Mouse (Mus musculus) MEL (cell line): ENCODE results near the gene Zfp64. TPM values are rescaled to one million over a fixed set of nuclear protein-coding genes. Genes with fewer than 3 reads are reported as not detected.

Experiments
- DNase-seq: peaks from one replicate; pipeline ENCODE4 v3.0.0; 2011; ENCODE audit warnings: low read depth, low spot score
- H3K27ac ChIP-seq: 2 replicates; pipeline ENCODE4 v1.5.1; 2012; ENCODE audit warnings: low read depth, mild to moderate bottlenecking, control low read depth, low read length, moderate library complexity; ENCODE audit not compliant: control insufficient read depth
- H3K27me3 ChIP-seq, 2 experiments: fragments of 150-350 bp in 1 of 2; sonication (generic) in 1 of 2; 2 replicates each; pipeline ENCODE4 v1.6.1; 2012; ENCODE audit warnings: low read length in 2 of 2, mild to moderate bottlenecking in 2 of 2, improper control_type of control experiment in 1 of 2, moderate library complexity in 1 of 2; ENCODE audit not compliant: insufficient read depth in 2 of 2, control insufficient read depth in 1 of 2
- H3K36me3 ChIP-seq, 2 experiments: 2 replicates each; pipeline ENCODE4 v1.6.1; 2012 to 2014; ENCODE audit warnings: low read length in 2 of 2, improper control_type of control experiment in 1 of 2, inconsistent platforms in 1 of 2, mild to moderate bottlenecking in 1 of 2; ENCODE audit not compliant: insufficient read depth in 2 of 2, control insufficient read depth in 1 of 2
- H3K4me1 ChIP-seq, 2 experiments: fragments of 150-350 bp in 1 of 2; sonication (generic) in 1 of 2; 2 replicates each; pipeline ENCODE4 v1.6.1; 2012; ENCODE audit warnings: low read length in 2 of 2, improper control_type of control experiment in 1 of 2, mild to moderate bottlenecking in 1 of 2; ENCODE audit not compliant: insufficient read depth in 2 of 2, control insufficient read depth in 1 of 2
- H3K4me3 ChIP-seq, 2 experiments: fragments of 150-350 bp in 1 of 2; sonication (generic) in 1 of 2; 2 replicates each; pipeline ENCODE4 v1.5.1; 2012; ENCODE audit warnings: low read depth in 2 of 2, low read length in 2 of 2, mild to moderate bottlenecking in 2 of 2, moderate library complexity in 2 of 2, control low read depth in 1 of 2, improper control_type of control experiment in 1 of 2; ENCODE audit not compliant: control insufficient read depth in 1 of 2, insufficient read depth in 1 of 2
- H3K79me2 ChIP-seq: 2 replicates; pipeline ENCODE4 v1.6.1; 2012; ENCODE audit warnings: mild to moderate bottlenecking, low read length, moderate library complexity; ENCODE audit not compliant: control insufficient read depth, poor library complexity, insufficient read depth
- H3K9ac ChIP-seq: 2 replicates; pipeline ENCODE4 v1.6.1; 2012; ENCODE audit warnings: low read depth, mild to moderate bottlenecking, control low read depth, low read length, moderate library complexity; ENCODE audit not compliant: control insufficient read depth, poor library complexity, severe bottlenecking
- H3K9me3 ChIP-seq: fragments of 150-350 bp; sonication (generic); replicated peaks from 2 replicates; pipeline ENCODE4 v1.6.1; 2012; ENCODE audit warnings: mild to moderate bottlenecking, low read length, improper control_type of control experiment, moderate library complexity; ENCODE audit not compliant: insufficient read depth
- CTCF ChIP-seq, 3 experiments: IDR thresholded peaks in 2 of 3; conservative IDR thresholded peaks in 1 of 3; 2 replicates each; pipeline ENCODE4 v1.5.1; 2011 to 2012; ENCODE audit warnings: low read length in 3 of 3, low read depth in 2 of 3, mild to moderate bottlenecking in 2 of 3, improper control_type of control experiment in 1 of 3, inconsistent platforms in 1 of 3, mixed read lengths in 1 of 3, moderate library complexity in 1 of 3; ENCODE audit not compliant: control insufficient read depth in 1 of 3, insufficient read depth in 1 of 3, poor library complexity in 1 of 3, severe bottlenecking in 1 of 3
- E2F4 ChIP-seq: IDR thresholded peaks from 2 replicates; pipeline ENCODE4 v1.6.1; 2011; ENCODE audit warnings: low read depth, low read length, improper control_type of control experiment, borderline replicate concordance
- ELF1 ChIP-seq: IDR thresholded peaks from 2 replicates; pipeline ENCODE4 v1.6.1; 2014; ENCODE audit warnings: low read depth, mild to moderate bottlenecking, inconsistent platforms, low read length, improper control_type of control experiment, moderate library complexity
- EP300 ChIP-seq, 2 experiments: IDR thresholded peaks; 2 replicates each; pipeline ENCODE4 v1.6.1; 2011; ENCODE audit warnings: improper control_type of control experiment in 2 of 2, low read length in 2 of 2, low read depth in 1 of 2, mild to moderate bottlenecking in 1 of 2
- GABPA ChIP-seq: IDR thresholded peaks from 2 replicates; pipeline ENCODE4 v1.6.1; 2012; ENCODE audit warnings: low read depth, mild to moderate bottlenecking, inconsistent platforms, low read length, improper control_type of control experiment, moderate library complexity
- JUND ChIP-seq: IDR thresholded peaks from 2 replicates; pipeline ENCODE4 v1.6.1; 2011; ENCODE audit warnings: low read depth, mild to moderate bottlenecking, improper control_type of control experiment, low read length
- MAZ ChIP-seq: IDR thresholded peaks from 2 replicates; pipeline ENCODE4 v1.6.1; 2012; ENCODE audit warnings: low read depth, mild to moderate bottlenecking, inconsistent platforms, low read length, improper control_type of control experiment
- MEF2A ChIP-seq: IDR thresholded peaks from 2 replicates; pipeline ENCODE4 v1.6.1; 2014; ENCODE audit warnings: low read depth, mild to moderate bottlenecking, inconsistent platforms, low read length, improper control_type of control experiment; ENCODE audit not compliant: poor library complexity, insufficient replicate concordance, severe bottlenecking; ENCODE audit errors: extremely low read depth
- MXI1 ChIP-seq: IDR thresholded peaks from 2 replicates; pipeline ENCODE4 v1.6.1; 2011; ENCODE audit warnings: mild to moderate bottlenecking, low read depth, low read length, improper control_type of control experiment
- MYB ChIP-seq: IDR thresholded peaks from 2 replicates; pipeline ENCODE4 v1.6.1; 2011; ENCODE audit warnings: mild to moderate bottlenecking, low read depth, low read length, improper control_type of control experiment
- POLR2A ChIP-seq, 2 experiments: IDR thresholded peaks; 2 replicates each; pipeline ENCODE4 v1.6.1; 2011 to 2012; ENCODE audit warnings: low read length in 2 of 2, mild to moderate bottlenecking in 2 of 2, control low read depth in 1 of 2, improper control_type of control experiment in 1 of 2, low read depth in 1 of 2, moderate library complexity in 1 of 2; ENCODE audit not compliant: control insufficient read depth in 1 of 2, insufficient read depth in 1 of 2, poor library complexity in 1 of 2
- RCOR1 ChIP-seq: IDR thresholded peaks from 2 replicates; pipeline ENCODE4 v1.6.1; 2012; ENCODE audit warnings: low read depth, mild to moderate bottlenecking, inconsistent platforms, low read length, improper control_type of control experiment
- SIN3A ChIP-seq: IDR thresholded peaks from 2 replicates; pipeline ENCODE4 v1.6.1; 2012; ENCODE audit warnings: low read length, improper control_type of control experiment, inconsistent platforms
- SMC3 ChIP-seq: IDR thresholded peaks from 2 replicates; pipeline ENCODE4 v1.6.1; 2011; ENCODE audit warnings: low read depth, low read length, improper control_type of control experiment
- TAL1 ChIP-seq: IDR thresholded peaks from 2 replicates; pipeline ENCODE4 v1.6.1; 2012; ENCODE audit warnings: mild to moderate bottlenecking, inconsistent platforms, low read length, moderate library complexity, mixed read lengths
- TBP ChIP-seq: IDR thresholded peaks from 2 replicates; pipeline ENCODE4 v1.8.0; 2011; ENCODE audit warnings: low read depth, low read length, improper control_type of control experiment
- TCF12 ChIP-seq: IDR thresholded peaks from 2 replicates; pipeline ENCODE4 v1.6.1; 2014; ENCODE audit warnings: low read depth, mild to moderate bottlenecking, inconsistent platforms, low read length, improper control_type of control experiment, moderate library complexity
- USF1 ChIP-seq: IDR thresholded peaks from 2 replicates; pipeline ENCODE4 v1.6.1; 2014; ENCODE audit warnings: low read depth, mild to moderate bottlenecking, inconsistent platforms, low read length, improper control_type of control experiment, moderate library complexity
- ZKSCAN1 ChIP-seq: IDR thresholded peaks from 2 replicates; pipeline ENCODE4 v1.6.1; 2012; ENCODE audit warnings: low read depth, mild to moderate bottlenecking, inconsistent platforms, low read length, improper control_type of control experiment, moderate library complexity
- ZNF384 ChIP-seq: IDR thresholded peaks from 2 replicates; pipeline ENCODE4 v1.6.1; 2012; ENCODE audit warnings: low read depth, mild to moderate bottlenecking, inconsistent platforms, low read length, improper control_type of control experiment
- polyA plus RNA-seq, 2 experiments: library from polyadenylated mRNA; stranded (reverse) in 1 of 2; unstranded in 1 of 2; fragments of >175 nt in 1 of 2; fragments of >200 nt in 1 of 2; gene quantifications; 2 replicates each; pipeline versions ENCODE4 v1.2.1 to v1.2.4; 2012; ENCODE audit warnings: low replicate concordance in 2 of 2, low read depth in 1 of 2; ENCODE audit not compliant: insufficient read length in 2 of 2, insufficient read depth in 1 of 2, missing spikeins in 1 of 2
- total RNA-seq: library from RNA; depleted of rRNA; stranded (reverse); fragments of 300-350 nt; gene quantifications from 2 replicates; pipeline ENCODE4 v1.2.3, GENCODE M21; 2012

Gene Zfp64
- total and polyA plus RNA-seq, 3 experiments = 22.4 to 35.8 TPM; not detected in 1

- DNase-seq = peak; percentile 57
- H3K27me3 ChIP-seq = no peaks in the 10 kb centered on the region
- H3K36me3 ChIP-seq = no peaks in the 10 kb centered on the region
- H3K9me3 ChIP-seq = no peaks in the 10 kb centered on the region
- TF ChIP-seq JUND = no peak
- TF ChIP-seq CTCF (IDR thresholded peaks at IDR 0.05 in 2 of 3, conservative IDR thresholded peaks at IDR 0.05 in 1 of 3; ENCODE audit: control insufficient read depth in 1 of 3, insufficient read depth in 1 of 3, low read depth in 2 of 3, low read length in 3 of 3, poor library complexity in 1 of 3, severe bottlenecking in 1 of 3) = peak; percentile 42 to 46 (median 45)
- 0 out of 2 replicates have a peak, but pooled peaks have one; percentile 22 for TF ChIP-seq SMC3
- H3K79me2 ChIP-seq = no peaks in the 10 kb centered on the region
- H3K4me1 ChIP-seq = no peaks in the 10 kb centered on the region
- no peak overlapping the region for H3K9ac ChIP-seq
- no peak overlapping the region for H3K27ac ChIP-seq
- no peak overlapping the region for H3K4me3 ChIP-seq
Measured at GRCm38 (mm10) chr2:168929691-168930090, 25.7 kb downstream of the Zfp64 start.

GRCm38 (mm10) chr2:168927401-168927800 is 28.0 kb downstream of the Zfp64 start:
- Histone ChIP-seq H3K79me2 (no peaks in the 10 kb centered on the region), H3K4me1 (no peaks in the 10 kb centered on the region), H3K27ac (no peak overlapping the region)
- TF ChIP-seq E2F4 (no peak), GABPA (no peak), ZKSCAN1 (no peak), RCOR1 (no peak), MEF2A (no peak), TBP (no peak), POLR2A (IDR thresholded peaks at IDR 0.05; ENCODE audit: control insufficient read depth in 1 of 2, insufficient read depth in 1 of 2, low read depth in 1 of 2, low read length in 2 of 2, poor library complexity in 1 of 2) (no peak), USF1 (no peak), ZNF384 (no peak), EP300 (IDR thresholded peaks at IDR 0.05; ENCODE audit: low read depth in 1 of 2, low read length in 2 of 2) (no peak), ELF1 (no peak), JUND (no peak), SIN3A (no peak), MYB (no peak), TAL1 (no peak), CTCF (IDR thresholded peaks at IDR 0.05 in 2 of 3, conservative IDR thresholded peaks at IDR 0.05 in 1 of 3; ENCODE audit: control insufficient read depth in 1 of 3, insufficient read depth in 1 of 3, low read depth in 2 of 3, low read length in 3 of 3, poor library complexity in 1 of 3, severe bottlenecking in 1 of 3) (no peak), MXI1 (no peak), TCF12 (no peak), MAZ (no peak)
- TF ChIP-seq, all 39 proteins: peak for 0
- no peaks in the 10 kb centered on the region for H3K27me3 ChIP-seq
- no peaks in the 10 kb centered on the region for H3K36me3 ChIP-seq
- H3K4me3 ChIP-seq = no peak overlapping the region
- no peak for DNase-seq
- H3K9ac ChIP-seq = no peak overlapping the region
- H3K9me3 ChIP-seq = no peaks in the 10 kb centered on the region
